Mouse (Mus musculus): ENCODE measurements at regions not wholly inside any gene's neighbourhood (a gene's known extent, or its start where the extent isn't known, plus 50 kb on each side); places are given as distances from the start of the nearest gene placed in this dataset.

- H3K9me3 ChIP-seq (replicated peaks; ENCODE audit: low read length) = no peaks in the 10 kb centered on the region
- H3K9ac ChIP-seq (ENCODE audit: insufficient read depth, low read depth) = no peak overlapping the region
- no peak for TF ChIP-seq JUND (conservative IDR thresholded peaks at IDR 0.05; ENCODE audit: low read depth, low read length)
- TF ChIP-seq JUN (IDR thresholded peaks at IDR 0.05; ENCODE audit: insufficient read depth, low read depth, low read length) = no peak
- TF ChIP-seq MAFK (IDR thresholded peaks at IDR 0.05; ENCODE audit: insufficient replicate concordance, low read length) = no peak
- no peak for TF ChIP-seq POLR2A (IDR thresholded peaks at IDR 0.05; ENCODE audit: low read depth, low read length)
- no peak for TF ChIP-seq IRF4 (IDR thresholded peaks at IDR 0.05; ENCODE audit: low read depth, low read length)
- TF ChIP-seq RCOR1 (conservative IDR thresholded peaks at IDR 0.05; ENCODE audit: low read depth, low read length) = no peak
- no peak for TF ChIP-seq USF2 (conservative IDR thresholded peaks at IDR 0.05; ENCODE audit: low read depth, low read length)
- TF ChIP-seq ZKSCAN1 (IDR thresholded peaks at IDR 0.05; ENCODE audit: borderline replicate concordance, low read depth, low read length) = no peak
- TF ChIP-seq MYC (IDR thresholded peaks at IDR 0.05; ENCODE audit: low read depth, low read length) = no peak
- no peak for TF ChIP-seq TCF12 (IDR thresholded peaks at IDR 0.05; ENCODE audit: low read depth, low read length)
- no peak for TF ChIP-seq BHLHE40 (IDR thresholded peaks at IDR 0.05; ENCODE audit: low read depth, low read length)
- TF ChIP-seq ZMIZ1 (IDR thresholded peaks at IDR 0.05; ENCODE audit: low read depth, low read length) = no peak
- no peak for TF ChIP-seq MAX (IDR thresholded peaks at IDR 0.05; ENCODE audit: low read length)
- no peak for TF ChIP-seq HCFC1 (IDR thresholded peaks at IDR 0.05; ENCODE audit: low read depth, low read length)
- no peak for TF ChIP-seq UBTF (IDR thresholded peaks at IDR 0.05; ENCODE audit: low read depth, low read length)
- TF ChIP-seq CHD1 (IDR thresholded peaks at IDR 0.05; ENCODE audit: low read depth, low read length) = no peak
- no peak for TF ChIP-seq MXI1 (IDR thresholded peaks at IDR 0.05; ENCODE audit: low read depth, low read length)
- TF ChIP-seq SIN3A (IDR thresholded peaks at IDR 0.05; ENCODE audit: low read length) = no peak
- no peak for TF ChIP-seq ETS1 (conservative IDR thresholded peaks at IDR 0.05; ENCODE audit: low read depth, low read length)
- no peak for TF ChIP-seq CHD2 (IDR thresholded peaks at IDR 0.05; ENCODE audit: low read length)
- H3K4me1 ChIP-seq (ENCODE audit: control insufficient read depth in 1 of 2, insufficient read depth in 2 of 2) = no peaks in the 10 kb centered on the region
- no peak overlapping the region for H3K4me2 ChIP-seq (ENCODE audit: insufficient read depth, low read depth, poor library complexity, severe bottlenecking)
- no peaks in the 10 kb centered on the region for H3K36me3 ChIP-seq (replicated peaks in 1 of 2; ENCODE audit: control insufficient read depth in 1 of 2, insufficient read depth in 1 of 2, low read length in 1 of 2)
- dilution Hi-C loops (cut with MboI; ENCODE audit: extremely low pct_ligation_motif_present, extremely low pct_unique_long_range_greater_than_20kb, low sequenced_read_pairs) (no loop called here), in situ Hi-C loops (cut with MboI; ENCODE audit: low pct_ligation_motif_present, low pct_unique_long_range_greater_than_20kb, low sequenced_read_pairs) (no loop called here)
- no peak overlapping the region for H3K4me3 ChIP-seq (replicated peaks in 1 of 3; ENCODE audit: low read depth in 2 of 3, low read length in 2 of 3, poor library complexity in 1 of 3)
- H3K27me3 ChIP-seq (replicated peaks) = no peaks in the 10 kb centered on the region
- H3K79me2 ChIP-seq (replicated peaks; ENCODE audit: control insufficient read depth, extremely low read depth, insufficient read depth, poor library complexity, severe bottlenecking) = no peaks in the 10 kb centered on the region
- H3K27ac ChIP-seq (ENCODE audit: insufficient read depth, low read depth) = no peak overlapping the region
- no peak for DNase-seq (ENCODE audit: extremely low read depth)
Measured at GRCm38 (mm10) chr1:77713001-77713400, 198.1 kb upstream of the Epha4 start.

- TF ChIP-seq CHD1 (IDR thresholded peaks at IDR 0.05; ENCODE audit: low read depth, low read length) (no peak), USF2 (conservative IDR thresholded peaks at IDR 0.05; ENCODE audit: low read depth, low read length) (no peak), ZMIZ1 (IDR thresholded peaks at IDR 0.05; ENCODE audit: low read depth, low read length) (no peak), GABPA (IDR thresholded peaks at IDR 0.05; ENCODE audit: insufficient replicate concordance, low read depth, low read length) (no peak), TBP (conservative IDR thresholded peaks at IDR 0.05; ENCODE audit: low read depth, low read length) (no peak), TCF12 (IDR thresholded peaks at IDR 0.05; ENCODE audit: low read depth, low read length) (no peak), BHLHE40 (IDR thresholded peaks at IDR 0.05; ENCODE audit: low read depth, low read length) (no peak), MAX (IDR thresholded peaks at IDR 0.05; ENCODE audit: low read length) (no peak), NELFE (IDR thresholded peaks at IDR 0.05; ENCODE audit: low read depth, low read length) (no peak), NRF1 (IDR thresholded peaks at IDR 0.05; ENCODE audit: low read depth, low read length) (no peak)
- DNase-seq (ENCODE audit: extremely low read depth) = no peak
- no peak overlapping the region for H3K4me3 ChIP-seq (replicated peaks in 1 of 3; ENCODE audit: low read depth in 2 of 3, low read length in 2 of 3, poor library complexity in 1 of 3)
- H3K36me3 ChIP-seq (replicated peaks in 1 of 2; ENCODE audit: control insufficient read depth in 1 of 2, insufficient read depth in 1 of 2, low read length in 1 of 2) = no peaks in the 10 kb centered on the region
- H3K79me2 ChIP-seq (replicated peaks; ENCODE audit: control insufficient read depth, extremely low read depth, insufficient read depth, poor library complexity, severe bottlenecking) = no peaks in the 10 kb centered on the region
- no peak overlapping the region for H3K4me2 ChIP-seq (ENCODE audit: insufficient read depth, low read depth, poor library complexity, severe bottlenecking)
- dilution Hi-C loops (cut with MboI; ENCODE audit: extremely low pct_ligation_motif_present, extremely low pct_unique_long_range_greater_than_20kb, low sequenced_read_pairs) (no loop called here), in situ Hi-C loops (cut with MboI; ENCODE audit: low pct_ligation_motif_present, low pct_unique_long_range_greater_than_20kb, low sequenced_read_pairs) (no loop called here)
- H3K9me3 ChIP-seq (replicated peaks; ENCODE audit: low read length) = no peaks in the 10 kb centered on the region
- no peak overlapping the region for H3K9ac ChIP-seq (ENCODE audit: insufficient read depth, low read depth)
- H3K4me1 ChIP-seq (ENCODE audit: control insufficient read depth in 1 of 2, insufficient read depth in 2 of 2) = no peaks in the 10 kb centered on the region
- H3K27ac ChIP-seq (ENCODE audit: insufficient read depth, low read depth) = no peak overlapping the region
- H3K27me3 ChIP-seq (replicated peaks) = no peaks in the 10 kb centered on the region
Measured at GRCm38 (mm10) chr1:77708202-77709020, 193.5 kb upstream of the Epha4 start.
